Mouse (Mus musculus) cerebellum, adult 2 months (tissue): ENCODE measurements at regions not wholly inside any gene's neighbourhood (a gene's known extent, or its start where the extent isn't known, plus 50 kb on each side); places are given as distances from the start of the nearest gene placed in this dataset.

Experiments
- CTCF ChIP-seq: fragments of 200-500 bp; IDR thresholded peaks from 2 replicates; pipeline ENCODE4 v1.5.1; 2011; ENCODE audit warnings: low read depth, mild to moderate bottlenecking, control low read depth, low read length, moderate library complexity, borderline replicate concordance; ENCODE audit not compliant: insufficient read depth
- POLR2A ChIP-seq: fragments of 200-500 bp; IDR thresholded peaks from 2 replicates; pipeline ENCODE4 v1.6.1; 2011; ENCODE audit warnings: low read length, control low read depth, borderline replicate concordance; ENCODE audit not compliant: insufficient read depth

- TF ChIP-seq CTCF (no peak), POLR2A (no peak)
Observed at GRCm38 (mm10) chr15:3725214-3725613, 141.9 kb upstream of the Ghr start.
